Mouse (Mus musculus): ENCODE measurements around the gene Lgr4.

DNA sequence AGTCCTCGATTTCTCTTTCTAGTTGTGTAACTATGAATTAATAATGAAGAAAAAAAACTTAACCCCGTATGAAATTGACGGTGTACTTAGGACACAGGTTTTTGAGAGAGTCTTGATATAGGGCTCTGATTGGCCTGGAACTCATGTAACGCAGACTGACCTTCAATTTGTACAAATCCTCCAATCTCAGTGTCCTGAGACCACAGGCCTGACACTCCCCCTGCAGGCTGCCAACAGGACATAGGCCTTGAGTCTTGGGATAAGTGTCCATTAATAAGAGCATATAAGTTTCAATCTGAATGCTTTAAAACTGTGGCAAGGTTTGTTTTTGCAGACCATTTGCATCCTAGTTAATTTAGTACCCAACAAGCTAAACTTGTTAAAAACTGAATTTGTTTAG, 13.3 kb downstream of the Lgr4 start:
- TF ChIP-seq EP300 (IDR thresholded peaks at IDR 0.05; ENCODE audit: low read depth) (no peak), CTCF (IDR thresholded peaks at IDR 0.05; ENCODE audit: low read depth) (peak; percentile 35; the same call in 1 of the 2 replicates)
